Mouse (Mus musculus): ENCODE measurements at regions not wholly inside any gene's neighbourhood (a gene's known extent, or its start where the extent isn't known, plus 50 kb on each side); places are given as distances from the start of the nearest gene placed in this dataset.

DNA sequence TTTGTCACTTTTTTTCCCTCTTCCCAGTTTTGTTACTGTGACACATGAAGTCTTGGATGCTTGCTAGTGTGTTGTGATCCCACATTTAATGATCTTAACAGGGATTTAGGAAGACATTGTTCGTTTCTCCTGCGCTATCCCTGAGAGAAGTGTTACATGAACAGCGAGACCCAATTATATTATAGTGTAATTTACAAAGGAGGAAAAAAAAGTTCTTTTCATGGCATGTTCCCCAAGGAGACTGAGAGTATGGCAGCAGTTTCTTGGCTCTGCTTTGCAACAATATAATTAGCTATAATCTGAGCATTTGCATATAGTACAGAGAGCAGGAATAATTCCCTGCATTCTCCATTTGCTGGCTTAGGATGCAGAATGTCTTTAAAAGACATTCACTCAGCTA lies 168.6 kb downstream of the Insc start:
- no peak for TF ChIP-seq GATA4 (IDR thresholded peaks at IDR 0.05; ENCODE audit: insufficient replicate concordance, low read length)

DNA sequence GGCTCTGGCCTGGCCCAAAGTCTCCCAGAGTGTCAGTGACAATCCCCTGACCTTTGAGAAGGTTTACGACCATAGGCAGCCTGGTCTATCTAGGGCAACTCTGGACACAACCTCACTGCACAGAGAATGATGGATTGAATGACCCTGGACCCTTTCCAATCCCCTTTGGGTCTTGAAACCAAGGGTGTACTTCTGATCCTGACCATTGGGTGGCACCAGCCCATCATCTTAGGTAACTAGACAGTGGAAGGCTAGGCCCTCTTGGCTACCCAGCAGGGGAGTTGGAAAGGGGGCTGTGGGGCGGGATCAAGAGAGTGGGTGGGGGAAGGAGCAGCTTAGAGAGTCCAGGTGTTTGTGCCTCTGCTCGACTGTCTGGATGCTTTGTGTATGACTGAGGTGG lies 178.7 kb downstream of the Insc start:
- TF ChIP-seq GATA4 (IDR thresholded peaks at IDR 0.05; ENCODE audit: insufficient replicate concordance, low read length): no peak

DNA sequence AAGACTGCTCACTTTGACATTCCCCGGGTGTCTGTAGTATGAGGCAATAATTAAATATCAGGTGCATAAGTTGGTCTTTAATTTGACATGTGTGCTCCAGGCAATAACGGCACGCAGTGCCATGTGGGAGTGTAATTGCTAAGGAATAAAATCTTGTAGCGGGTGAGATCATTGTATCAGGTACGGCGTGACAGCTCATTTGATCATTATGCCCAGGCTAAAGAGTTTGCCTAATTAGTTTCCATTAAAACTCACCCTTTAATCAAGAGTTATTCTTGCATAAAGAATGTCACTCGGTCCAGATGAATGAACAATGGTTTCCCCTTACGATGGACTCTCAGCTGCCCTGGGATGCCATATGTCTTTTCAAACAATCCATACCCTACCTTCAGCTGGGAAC lies 190.4 kb downstream of the Insc start:
- TF ChIP-seq GATA4 (IDR thresholded peaks at IDR 0.05; ENCODE audit: insufficient replicate concordance, low read length): no peak

DNA sequence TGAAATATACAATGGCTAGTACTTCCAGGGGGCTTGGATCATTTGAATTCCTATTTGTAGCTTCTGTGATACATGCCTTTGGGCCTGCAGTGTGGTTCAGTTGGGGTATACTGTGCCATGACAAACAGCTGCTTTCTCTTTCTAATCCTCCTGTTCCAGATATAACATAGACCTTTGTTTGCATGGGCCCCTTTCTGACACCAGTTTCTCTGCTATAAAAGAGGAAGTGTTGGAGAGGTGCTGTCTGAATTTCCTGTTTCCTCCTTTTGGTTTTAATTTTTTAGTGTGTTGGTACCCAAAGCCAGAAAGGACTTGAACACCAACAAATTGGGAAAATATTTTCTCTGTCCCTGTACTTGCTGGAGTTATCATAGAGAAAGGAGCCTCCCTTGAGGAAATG lies 207.3 kb downstream of the Insc start:
- TF ChIP-seq GATA4 (IDR thresholded peaks at IDR 0.05; ENCODE audit: insufficient replicate concordance, low read length): no peak

DNA sequence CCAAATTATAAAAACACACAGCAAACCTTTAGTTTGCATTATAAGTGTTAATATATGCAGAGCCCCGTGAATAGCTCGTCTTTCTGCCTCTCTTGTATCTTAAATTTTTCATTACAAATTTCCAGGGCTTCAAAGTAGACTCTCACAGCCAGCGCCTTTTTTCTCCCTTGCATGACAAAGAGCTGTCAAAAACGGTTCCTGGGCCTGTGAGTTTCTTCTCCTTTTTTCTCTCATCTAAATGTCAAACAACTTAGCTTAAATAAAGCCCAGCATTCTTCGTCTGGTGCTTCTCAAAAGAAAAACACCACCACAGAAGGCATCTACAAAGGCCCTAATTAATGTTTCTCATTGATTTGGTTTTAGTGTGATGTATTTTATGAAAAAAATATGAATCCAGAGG lies 219.7 kb downstream of the Insc start:
- no peak for TF ChIP-seq GATA4 (IDR thresholded peaks at IDR 0.05; ENCODE audit: insufficient replicate concordance, low read length)

DNA sequence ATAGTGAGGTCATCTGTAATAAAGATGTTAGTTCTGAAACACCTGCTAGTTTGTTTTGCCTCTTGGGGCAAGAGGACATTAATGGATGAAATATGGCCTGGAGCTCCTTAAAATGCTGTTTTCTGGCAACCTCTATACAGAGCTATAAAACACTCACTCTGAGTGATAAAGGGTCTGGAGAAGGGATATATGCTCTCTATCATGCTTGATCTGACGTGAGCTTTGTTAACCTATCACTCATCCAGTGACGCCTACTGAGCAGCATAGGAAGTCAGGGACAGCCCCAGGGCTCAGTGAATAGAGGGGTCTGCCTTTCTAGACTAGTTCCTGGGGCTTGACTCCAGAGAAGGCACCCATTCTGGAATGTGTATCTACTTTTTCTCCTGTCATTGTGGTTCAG lies 222.4 kb downstream of the Insc start:
- no peak for TF ChIP-seq GATA4 (IDR thresholded peaks at IDR 0.05; ENCODE audit: insufficient replicate concordance, low read length)

DNA sequence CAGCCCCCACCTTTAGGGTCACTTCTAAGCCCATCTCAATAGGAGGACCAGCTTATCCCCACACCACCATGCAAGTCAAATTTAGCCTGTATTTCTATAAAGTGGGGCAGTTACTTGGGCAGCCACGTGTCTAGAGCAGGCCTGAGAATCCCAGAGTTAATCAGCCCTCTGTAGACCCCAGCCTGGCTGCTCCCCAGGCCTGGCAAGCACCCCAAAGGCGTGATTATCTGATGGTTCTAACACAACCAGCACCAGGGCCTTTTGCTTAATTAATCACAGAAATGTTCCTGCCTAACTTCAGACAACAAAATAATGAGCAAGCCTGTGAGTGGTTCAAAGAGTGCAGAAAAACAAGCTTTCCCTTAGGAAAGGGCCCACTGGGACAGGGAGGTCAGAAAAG lies 243.0 kb downstream of the Insc start:
- no peak for TF ChIP-seq GATA4 (IDR thresholded peaks at IDR 0.05; ENCODE audit: insufficient replicate concordance, low read length)

DNA sequence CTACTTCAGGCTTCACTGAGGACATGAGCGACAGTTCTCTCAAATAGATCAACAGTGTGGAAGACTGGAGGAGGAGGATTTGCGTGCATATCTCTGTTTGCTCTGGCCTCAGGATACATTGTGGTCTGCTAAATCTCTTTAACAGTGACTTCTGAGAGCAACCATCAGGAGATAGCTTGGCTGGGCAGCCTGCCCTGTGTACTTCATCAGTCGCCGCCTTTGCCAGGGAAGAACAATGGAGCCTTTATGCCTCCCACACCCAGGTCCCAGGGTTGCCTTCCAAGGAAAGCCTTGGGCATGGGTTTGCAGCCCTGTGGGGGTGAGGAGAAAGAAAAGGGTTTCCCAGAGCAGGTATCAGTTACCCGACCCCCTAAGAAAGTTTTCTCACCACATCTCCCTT lies 247.8 kb downstream of the Insc start:
- TF ChIP-seq GATA4 (IDR thresholded peaks at IDR 0.05; ENCODE audit: insufficient replicate concordance, low read length): no peak

DNA sequence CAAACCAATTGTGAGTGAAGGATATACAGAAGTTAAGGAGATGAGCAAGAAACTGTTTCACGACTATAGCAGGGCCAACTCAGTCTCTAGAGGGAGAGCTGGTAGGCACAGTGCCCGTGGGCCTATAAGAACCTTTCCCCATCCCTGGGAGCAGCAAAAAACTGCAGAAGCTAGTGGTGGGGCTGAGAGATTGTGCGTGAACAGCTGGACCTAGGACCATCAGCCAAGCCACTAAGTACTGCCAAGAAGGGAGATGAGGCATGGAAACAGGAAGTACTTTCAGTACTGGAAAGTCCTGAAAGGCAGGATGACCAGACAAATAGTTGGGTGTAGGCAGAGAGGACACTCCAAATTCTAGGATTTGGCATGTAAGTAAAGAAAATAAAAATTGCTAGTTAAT lies 248.9 kb downstream of the Insc start:
- no peak for TF ChIP-seq GATA4 (IDR thresholded peaks at IDR 0.05; ENCODE audit: insufficient replicate concordance, low read length)

DNA sequence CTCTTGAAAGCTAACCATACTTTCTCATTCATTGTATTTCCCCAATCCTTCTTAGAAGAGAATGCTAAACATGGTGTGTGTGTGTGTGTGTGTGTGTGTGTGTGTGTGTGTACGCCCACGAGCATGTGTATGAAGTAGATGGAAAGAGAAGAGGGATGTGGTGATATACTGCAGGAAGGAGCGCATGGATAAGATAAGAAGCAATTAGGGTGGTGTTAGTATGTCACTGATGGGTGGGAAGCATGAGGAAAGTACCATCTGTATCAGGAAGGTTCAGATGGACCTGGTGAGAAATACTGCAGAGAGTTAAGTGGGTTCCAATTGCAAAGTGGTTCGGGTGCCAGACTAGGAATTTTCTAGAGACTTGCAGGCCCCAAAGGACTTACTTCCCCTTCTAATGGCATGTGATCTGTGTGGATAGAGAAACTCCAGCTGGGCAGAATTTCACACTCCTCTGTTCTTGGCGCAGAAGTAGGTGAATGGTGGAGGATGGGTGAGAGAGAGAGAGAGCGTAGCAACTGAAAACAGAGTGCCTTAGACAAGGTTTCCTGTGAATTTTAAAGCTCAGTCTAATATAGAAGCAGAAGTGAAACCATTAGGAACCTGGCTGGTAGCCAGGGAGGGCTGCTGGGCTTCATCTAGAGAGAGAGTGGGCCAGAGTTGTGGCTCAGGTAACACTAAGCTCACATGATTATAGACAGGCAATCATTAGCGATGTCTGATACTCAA lies 257.5 kb downstream of the Insc start:
- TF ChIP-seq GATA4 (IDR thresholded peaks at IDR 0.05; ENCODE audit: insufficient replicate concordance, low read length): no peak

DNA sequence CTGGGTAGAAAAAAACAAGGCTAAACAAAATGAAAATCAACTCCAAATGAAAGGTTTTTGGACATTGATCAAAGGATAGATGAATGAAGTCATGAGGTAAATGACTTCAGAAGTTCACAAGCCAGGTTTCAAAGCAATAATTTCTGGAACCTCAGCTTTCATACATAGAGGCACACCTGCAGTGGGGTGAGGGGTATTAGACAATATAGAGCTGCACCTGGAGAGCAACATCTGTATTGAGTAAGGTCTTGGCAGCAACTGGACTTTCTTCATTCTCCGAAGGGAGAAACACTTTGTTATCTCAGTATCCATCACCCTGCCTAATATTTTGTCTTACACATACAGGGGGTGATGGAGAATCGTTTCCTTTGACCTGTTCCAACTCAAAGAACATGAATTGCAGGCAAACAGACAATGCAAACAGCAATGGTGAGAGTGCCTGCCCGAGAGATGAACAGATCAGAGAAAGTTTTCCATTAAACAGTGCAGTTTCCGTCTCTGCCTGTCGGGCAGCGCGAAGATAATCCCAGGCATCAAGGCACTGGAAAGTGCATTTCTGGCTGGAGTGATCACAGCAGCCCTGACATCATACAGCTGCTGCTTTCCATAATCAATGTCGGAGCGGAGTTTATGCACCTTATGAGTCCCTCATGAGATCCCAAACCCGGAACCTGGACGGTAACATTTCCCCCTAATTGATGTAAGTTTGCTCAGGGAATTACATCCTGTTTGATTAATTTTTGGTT lies 270.9 kb downstream of the Insc start:
- TF ChIP-seq GATA4 (IDR thresholded peaks at IDR 0.05; ENCODE audit: insufficient replicate concordance, low read length): no peak

DNA sequence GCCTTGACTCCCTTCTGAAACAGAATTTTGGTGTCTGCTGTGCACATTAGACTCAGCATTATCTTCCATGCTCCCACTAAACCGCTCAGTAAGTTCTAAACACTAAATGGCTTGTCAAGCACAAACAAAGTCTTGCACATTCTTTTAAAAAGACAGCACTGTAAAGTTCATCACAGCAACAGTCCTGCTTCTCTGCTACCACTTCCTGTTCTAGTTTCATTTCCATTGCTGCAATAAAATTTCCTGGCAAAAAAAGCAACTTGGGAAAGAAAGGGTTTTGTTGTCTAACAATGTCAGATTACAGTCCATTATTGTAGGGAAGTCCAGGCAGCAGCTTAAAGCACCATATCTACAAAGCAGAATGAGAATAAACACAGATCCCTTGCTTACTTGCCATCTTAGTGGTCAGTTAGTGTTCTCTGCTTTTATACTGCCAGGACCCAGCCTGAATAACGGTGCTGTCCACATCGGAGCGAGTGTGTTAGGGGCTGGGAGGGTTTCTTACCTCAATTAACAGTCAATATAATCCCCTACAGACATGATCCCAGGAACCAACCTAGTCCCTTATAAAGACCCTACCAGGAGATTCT lies 276.0 kb downstream of the Insc start:
- no peak for TF ChIP-seq GATA4 (IDR thresholded peaks at IDR 0.05; ENCODE audit: insufficient replicate concordance, low read length)

DNA sequence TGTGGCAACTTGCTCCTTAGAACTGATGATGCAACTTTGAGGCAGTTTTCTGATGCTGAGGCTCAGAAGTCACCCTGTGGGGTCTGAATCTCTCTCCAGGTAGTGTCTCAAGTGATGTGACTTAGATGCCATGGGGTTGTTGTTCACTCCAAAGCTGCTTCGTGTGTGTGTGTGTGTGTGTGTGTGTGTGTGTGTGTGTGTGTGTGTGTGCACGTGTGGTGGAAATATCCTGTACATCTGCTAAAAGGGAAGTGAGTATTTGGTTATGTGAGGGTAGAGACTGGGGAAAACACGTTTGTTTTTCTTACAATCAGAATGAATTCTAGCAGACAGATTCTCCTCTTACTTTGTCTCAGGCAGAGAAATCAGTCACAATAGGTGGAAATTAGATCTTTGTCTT lies 276.5 kb downstream of the Insc start:
- TF ChIP-seq GATA4 (IDR thresholded peaks at IDR 0.05; ENCODE audit: insufficient replicate concordance, low read length): no peak

DNA sequence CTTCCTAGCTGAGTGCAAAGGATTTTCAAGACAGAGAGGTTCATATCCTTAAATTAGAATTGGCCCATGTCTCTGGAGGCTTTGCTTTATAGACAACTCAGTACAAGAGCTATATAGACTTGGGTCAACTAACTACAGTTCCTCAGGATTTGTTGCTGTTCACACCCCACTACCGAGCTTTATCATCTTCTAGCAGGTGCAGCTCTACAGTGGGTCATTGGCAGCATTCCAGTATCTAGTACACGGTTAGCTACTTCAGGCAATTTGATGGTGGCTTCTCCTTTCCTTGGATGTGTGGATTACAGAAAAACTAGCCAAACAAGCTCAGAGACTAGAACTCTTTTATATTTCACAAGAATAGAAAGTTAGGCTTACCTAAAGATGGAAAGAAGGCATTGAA lies 282.3 kb downstream of the Insc start:
- TF ChIP-seq GATA4 (IDR thresholded peaks at IDR 0.05; ENCODE audit: insufficient replicate concordance, low read length): no peak

DNA sequence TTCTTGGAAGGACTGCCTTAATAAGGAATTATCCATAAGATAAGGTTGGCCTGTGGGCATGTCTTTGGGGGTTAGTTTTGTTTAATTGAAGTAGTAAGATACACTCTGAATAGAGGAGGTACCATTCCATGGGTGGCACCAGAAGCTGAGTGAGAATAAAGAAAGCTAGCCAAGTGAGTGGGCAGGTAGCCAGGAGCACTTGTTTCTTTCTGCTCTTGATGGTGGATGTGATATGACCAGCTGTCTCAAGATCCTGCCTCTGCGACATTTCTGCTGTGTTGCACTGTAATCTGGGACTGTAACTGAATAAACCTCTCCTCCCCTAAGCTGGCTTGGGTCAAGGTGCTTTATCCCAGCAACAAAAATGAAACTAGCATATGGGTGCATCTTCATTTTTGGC lies 284.2 kb downstream of the Insc start:
- TF ChIP-seq GATA4 (IDR thresholded peaks at IDR 0.05; ENCODE audit: insufficient replicate concordance, low read length): no peak

DNA sequence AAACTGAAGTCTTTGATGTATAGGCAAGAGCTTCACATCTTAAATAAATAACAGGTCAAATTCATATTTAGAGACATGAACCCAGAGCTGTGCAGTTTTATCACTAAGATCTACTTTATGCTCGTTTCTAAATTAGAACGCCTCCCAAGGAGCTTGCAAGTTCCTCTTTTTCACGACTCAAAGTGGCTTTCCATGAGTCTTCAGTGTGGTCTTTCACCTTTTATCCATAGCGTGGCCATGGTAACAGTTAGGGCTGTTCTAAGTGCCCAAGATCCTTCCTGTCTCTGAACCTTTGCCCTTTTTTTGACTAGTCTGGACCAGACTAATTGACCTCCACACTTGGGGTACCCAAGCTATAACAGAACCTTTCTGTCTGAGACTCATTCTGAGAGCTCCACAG lies 290.5 kb downstream of the Insc start:
- TF ChIP-seq GATA4 (IDR thresholded peaks at IDR 0.05; ENCODE audit: insufficient replicate concordance, low read length): no peak

Data from liver, adult (tissue).